Mouse (Mus musculus) B cell, adult 2 months (primary cell): ENCODE data around the gene Ip6k2.

Experiments
- DNase-seq, 2 experiments: peaks; one replicate each; pipeline ENCODE4 v3.0.0; 2022

Ip6k2 gene

DNA sequence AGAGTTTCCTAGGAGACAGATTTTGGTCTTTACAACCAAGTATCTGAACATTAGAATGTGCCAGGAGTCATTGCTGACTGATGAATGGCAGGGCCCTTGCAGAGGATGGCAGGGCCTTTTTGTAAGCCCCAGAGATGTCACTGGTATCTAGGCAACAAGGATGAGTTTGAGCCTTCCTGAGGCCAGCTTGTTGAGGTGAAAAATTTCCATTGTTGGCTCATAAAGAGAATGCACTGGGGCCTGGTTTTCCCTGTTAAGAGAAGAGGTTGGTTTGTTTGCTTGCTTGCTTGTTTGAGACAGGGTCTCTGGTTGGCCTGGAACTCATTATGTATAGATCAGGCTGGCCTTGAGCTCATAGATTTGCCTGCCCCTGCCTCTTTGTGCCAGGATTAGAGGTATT lies 1.8 kb downstream of the Ip6k2 start:
- no peak for DNase-seq

DNA sequence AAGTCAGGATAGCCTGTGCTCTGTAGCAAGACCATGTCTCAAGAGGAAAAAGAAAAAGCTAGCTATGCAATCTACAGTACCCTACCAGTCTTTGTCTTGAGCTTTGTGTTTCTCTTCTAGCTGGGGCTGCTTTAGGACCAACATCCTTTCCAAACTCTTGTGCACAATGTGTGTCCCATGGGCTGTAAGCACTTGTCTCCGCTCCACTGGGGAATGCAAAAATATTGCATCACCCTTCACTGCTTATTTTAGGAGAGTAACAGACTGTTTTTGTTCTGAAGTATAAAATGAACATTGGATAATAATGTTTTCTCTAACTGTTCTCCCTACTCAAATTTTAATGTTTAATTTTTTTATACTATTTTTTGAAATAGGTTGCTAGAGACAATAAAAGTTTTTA lies 2.9 kb downstream of the Ip6k2 start:
- no peak for DNase-seq

DNA sequence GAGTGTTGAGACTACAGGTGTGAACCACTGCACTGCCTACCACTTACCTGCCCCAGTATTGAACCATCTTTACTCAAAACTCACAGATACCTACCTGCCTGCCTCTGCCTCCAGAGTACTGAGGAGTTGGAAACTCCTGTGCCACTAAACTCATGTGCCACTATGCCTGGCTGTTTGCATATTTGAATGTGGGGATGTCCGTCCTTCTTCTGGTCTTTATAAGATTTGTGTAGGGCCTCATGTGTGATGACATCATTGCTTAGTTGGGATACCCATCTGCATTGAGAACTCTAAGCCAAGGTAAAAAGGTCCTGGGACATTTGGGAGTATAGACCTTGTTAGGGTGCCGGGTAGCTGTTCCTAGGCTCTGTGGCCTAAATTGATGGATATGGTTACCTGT lies 3.5 kb downstream of the Ip6k2 start:
- DNase-seq: no peak

DNA sequence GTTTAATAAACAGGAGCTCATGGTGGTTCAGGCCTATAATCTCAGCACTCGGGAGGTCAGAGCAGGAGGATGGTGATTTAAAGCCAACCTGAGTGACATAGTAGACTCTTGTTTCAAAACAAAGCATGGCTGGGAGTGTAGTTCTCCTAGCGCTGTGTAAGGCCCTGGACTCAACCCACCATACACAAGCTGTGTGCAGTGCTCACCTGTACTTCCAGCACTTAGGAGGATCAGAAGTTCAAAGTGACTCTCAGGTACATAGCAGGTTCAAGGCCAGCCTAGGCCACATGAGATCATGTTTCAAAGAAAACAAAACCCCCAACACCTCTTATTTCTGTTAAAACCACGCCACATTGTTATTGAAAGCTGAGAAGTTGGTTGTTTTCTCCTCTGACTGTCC lies 5.1 kb downstream of the Ip6k2 start:
- no peak for DNase-seq

DNA sequence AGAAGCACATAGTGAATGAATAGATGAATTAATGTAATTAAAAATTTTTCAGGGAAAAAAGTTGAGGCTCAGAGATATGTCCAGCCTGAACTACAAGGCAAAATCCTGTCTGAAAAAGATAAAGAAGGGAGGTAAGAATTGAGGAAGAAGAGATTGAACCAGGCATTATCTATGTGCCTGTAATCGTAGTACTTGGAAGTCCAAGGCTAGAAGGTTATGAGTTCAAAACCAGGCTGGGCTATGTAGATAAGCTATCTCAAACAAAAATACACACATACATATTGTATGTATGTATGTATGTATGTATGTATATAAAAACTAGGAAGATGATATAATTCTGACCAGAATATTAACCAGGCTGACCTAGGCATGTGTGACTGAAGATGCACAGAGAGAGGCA lies 8.7 kb downstream of the Ip6k2 start:
- no peak for DNase-seq

DNA sequence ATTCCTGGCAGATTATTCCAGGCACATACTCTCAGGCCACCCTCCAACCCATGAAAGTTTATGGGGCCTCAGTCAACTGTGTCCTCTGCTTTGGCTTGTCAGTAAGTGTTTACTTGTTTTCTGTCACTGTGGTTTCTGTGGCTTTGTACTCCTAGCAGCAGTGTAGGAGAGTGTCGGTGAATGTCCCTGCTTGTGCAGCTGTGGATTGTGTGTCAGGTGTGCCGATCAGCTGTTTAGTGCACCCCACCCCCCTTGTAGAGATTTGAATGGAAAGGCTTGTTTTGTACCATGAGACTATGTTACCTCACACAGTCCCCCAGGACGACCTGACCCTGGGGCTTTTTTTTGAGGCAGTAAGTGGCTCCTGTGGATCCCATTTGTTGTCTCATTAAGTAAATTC lies 9.1 kb downstream of the Ip6k2 start:
- DNase-seq: peak in 1 of 2 experiments; percentile 19

DNA sequence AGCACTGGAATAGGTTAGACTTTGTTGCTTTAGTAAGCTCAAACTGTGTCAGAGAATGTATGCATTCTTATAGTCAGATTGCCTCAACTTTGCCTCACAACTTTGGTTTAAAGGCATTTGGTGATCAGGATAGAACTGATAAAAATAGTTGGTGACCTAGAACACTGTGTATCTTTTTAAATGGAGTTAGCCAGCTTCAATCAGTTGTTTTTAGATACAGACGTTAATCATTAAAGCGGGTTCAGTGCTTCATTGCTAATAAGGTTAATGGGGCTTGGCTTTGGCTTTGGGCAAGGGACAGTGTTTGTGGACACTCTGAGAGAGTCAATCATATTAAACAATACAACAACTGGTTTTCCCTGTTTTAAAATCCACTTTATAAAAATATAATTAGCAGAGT lies 11.7 kb downstream of the Ip6k2 start:
- no peak for DNase-seq

DNA sequence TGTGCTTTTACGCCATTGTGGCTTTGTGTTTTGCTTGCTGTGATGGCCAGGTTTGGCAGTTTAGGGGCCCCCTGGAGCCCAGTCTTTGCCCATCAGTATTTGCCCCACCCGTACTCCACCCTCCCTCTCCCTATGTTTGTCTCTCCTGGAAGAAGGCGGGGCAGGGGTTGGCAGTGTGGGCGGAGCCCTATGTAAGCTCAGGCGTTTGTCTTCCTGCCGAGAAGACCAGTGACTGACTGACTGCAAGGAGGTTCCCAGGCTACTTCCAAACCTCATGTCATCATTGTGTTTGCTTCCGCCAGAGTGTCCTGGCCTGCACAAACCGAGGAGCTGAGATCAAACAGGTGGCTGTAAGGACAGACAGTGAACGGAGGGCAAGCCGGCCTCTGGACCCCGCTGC lies 12.2 kb downstream of the Ip6k2 start:
- DNase-seq: no peak

DNA sequence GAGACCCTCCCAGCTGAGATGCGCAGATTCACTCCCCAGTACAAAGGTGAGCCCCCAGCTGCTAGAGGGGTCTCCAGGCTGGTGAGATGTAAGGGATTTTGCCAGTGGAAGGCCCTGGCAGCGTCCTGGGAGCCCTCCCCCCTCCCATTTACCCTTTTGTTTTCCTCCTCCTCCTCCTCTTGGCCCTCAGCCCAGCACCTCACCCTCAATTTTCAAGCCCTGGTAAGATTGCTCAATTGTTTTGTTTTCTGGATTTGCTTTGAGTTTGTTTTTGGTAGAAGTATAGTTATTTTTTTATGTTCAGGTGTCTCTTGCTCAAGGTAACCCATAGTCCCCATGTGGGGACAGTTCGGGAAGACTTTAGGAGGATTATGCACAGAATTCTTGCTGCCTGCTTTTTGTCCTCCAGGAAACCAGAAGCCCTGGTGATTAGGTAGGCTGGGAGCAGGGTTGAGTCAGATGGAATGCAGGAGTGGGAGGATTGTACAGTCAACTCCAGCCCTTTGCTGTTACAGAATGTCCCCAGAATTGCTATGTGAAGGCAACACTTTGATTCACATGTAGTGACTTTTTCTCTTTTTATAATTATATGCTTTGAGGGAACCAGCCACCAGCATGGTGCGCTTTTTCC lies 12.9 kb downstream of the Ip6k2 start:
- no peak for DNase-seq

DNA sequence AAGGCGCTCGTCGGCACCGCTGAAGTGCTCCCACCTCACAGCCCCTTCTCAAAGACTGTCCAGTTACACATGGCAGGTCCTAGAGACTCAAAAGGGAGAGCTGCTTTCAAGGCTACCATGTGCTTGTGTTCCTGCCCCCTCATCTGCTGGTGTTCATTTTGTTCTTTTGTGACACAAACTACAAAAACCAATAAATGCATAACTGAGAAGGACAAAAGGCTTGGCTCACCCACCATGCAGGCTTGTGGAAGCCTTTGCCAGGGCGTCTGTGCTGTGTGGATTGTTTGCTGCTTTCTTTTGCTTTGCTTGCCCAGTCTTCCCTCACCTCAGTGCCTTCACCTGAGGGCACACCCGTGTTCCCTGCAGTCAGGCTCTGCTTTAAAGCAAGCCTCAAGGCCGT lies 13.9 kb downstream of the Ip6k2 start:
- no peak for DNase-seq

DNA sequence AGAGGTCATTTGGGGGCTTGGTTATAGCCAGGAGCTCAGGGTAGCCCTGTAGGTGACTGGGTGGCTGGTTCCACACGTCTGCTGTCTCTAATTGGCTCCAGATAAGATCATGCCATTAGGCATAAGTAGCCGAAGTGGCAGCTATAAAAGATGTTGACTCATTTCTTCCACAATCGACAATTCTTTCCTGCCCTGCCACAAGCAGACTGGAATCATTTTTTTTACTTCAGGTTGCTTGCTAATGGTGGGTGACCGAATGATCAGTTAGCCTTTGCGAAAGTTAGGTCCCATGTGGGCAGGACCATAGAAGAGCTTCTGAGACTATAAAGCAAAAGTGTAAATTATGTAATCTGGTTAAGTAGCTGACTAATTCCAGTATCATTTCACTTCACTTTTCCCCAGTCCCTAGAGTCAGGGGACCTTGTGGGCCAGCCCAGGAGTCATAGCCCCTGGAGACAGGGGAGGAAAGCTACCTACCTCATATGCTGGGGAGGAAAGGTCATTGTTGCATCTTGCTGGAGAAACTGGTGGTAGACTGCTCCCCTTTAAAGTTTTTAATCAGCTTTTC lies 15.0 kb downstream of the Ip6k2 start:
- DNase-seq: no peak

DNA sequence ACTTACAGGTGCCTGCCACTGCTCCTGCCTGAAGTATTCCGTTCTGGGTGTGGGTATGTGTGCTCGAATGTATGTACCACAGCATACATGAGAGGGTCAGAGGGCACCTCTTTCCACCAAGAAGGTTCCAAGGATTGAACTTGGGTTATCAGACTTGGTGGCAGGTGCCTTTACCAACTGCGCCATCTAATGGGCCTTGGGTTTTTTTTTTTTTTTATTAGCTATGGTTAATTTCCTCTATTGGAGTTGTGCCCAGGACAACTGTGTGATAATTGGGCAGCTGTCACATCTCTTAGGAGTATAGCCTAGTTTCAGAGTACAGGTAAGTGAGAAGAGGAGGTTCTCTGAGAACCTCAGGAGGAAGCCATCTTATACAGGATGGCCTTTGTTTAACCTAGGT lies 16.0 kb downstream of the Ip6k2 start:
- DNase-seq: no peak

DNA sequence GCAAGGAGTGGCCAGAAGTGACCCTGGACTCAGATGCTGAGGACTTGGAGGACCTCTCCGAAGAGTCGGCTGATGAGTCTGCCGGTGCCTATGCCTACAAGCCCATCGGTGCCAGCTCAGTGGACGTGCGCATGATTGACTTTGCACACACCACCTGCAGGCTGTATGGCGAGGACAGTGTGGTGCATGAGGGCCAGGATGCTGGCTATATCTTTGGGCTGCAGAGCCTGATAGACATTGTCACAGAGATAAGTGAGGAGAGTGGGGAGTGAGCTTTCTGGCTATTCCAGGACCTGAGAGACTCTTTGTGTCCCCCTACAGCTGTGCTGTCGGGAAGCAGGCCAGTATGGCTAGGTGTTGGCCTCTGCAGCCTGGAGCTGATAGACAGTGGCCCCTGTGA lies 22.2 kb downstream of the Ip6k2 start:
- DNase-seq: no peak

DNA sequence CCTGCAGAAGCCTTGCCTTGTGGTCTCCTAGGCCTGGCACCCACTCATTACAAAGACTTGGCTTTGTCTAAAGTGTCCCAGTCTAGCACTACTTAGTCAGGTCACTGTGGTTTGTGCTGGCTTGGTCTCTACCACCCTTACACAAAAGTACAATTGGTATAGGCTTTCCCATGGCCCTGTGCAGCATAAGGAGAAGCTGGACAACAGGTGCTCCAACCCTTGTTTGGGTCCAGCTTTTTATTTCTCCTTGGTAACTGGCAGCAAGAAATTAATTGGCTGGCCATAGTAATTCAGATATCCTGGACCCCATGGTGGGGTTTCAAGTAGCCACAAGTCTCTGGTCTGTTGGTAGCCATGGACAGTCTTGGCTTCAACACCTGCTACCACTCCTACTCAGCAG lies 22.8 kb downstream of the Ip6k2 start:
- DNase-seq: no peak

DNA sequence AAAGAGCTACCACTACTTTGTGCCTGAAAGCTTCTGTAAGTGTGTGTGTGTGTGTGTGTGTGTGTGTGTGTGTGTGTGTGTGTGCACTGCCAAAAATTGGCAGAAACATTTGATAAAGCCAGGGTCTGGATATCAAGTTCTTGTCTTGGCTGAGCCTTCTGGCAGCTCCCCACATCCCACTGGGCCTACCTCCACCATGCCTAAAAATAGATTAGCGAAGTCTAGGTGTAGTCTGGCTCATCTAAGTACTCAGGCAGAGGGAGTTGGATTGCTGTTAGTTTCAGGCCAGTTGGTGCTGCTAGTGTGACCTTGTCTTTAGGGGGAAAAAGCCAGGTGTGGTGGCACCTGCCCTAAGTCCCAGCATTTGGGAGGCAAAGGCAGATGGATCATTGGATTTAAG lies 23.2 kb downstream of the Ip6k2 start:
- no peak for DNase-seq

DNA sequence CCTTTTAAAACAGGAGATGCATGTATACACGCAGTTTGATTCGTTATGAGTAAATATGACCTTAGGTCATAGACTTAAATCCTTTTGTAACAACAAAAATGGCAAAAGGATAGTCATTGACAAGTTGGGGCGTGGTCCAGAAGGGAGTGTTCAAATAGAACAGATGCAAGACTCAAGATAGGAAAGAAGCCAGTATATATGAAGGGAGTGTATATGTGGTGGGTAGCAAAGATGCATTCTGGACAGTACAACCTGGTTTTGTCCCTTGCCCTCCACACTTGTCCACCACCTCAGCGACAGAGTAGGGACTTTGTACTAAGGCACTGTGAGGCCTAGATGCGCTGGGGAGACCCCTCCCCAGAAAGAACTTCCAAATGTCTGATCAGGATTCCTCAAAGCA lies 24.1 kb downstream of the Ip6k2 start:
- no peak for DNase-seq

DNA sequence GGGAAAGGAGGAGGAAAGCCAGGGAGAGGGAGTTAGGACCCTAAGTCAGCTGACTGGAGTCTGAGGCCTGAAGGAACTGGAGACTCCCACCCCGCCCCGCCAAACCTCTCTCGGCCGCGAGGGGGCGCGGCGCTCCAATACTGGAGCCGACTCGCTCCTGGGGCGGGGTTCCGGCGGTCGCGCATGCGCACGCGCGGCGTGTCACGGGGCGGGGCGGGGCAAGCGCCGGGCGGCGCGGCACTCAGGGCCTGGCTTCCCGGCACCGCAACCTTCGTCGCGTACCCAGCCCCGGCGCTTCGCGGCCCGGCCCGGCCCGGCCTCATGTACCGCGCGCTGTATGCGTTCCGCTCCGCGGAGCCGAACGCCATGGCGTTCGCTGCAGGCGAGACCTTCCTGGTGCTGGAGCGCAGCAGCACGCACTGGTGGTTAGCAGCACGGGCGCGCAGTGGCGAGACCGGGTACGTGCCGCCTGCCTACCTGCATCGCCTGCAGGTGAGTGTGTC lies 24.6 kb downstream of the Ip6k2 start, which contains the start of gene Nckipsd:
Gene Nckipsd, plus strand, starts transcription at position 206 of the 503 bp plus-strand sequence.
- DNase-seq: peak; percentile 98

DNA sequence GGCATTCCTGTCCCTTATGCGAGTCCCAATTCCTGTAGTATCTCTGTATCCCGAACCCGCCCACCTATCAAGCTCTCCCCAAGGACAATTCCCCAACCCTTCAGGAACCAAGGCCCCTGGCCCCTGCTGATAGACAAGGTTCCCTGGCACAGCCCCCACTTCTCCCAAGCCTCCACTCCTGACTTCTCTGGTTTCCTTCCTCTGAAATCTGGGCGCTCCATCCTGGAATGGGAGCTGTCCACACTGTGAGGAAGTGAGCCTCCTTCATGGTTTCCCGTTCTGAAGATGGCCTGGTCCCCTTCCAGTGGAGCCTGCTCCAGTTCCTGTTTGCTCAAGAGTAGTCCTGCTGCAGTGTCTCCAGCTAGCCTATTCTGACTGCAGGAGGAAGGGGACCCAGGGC lies 25.6 kb downstream of the Ip6k2 start:
- peak; percentile 17 to 19 for DNase-seq

DNA sequence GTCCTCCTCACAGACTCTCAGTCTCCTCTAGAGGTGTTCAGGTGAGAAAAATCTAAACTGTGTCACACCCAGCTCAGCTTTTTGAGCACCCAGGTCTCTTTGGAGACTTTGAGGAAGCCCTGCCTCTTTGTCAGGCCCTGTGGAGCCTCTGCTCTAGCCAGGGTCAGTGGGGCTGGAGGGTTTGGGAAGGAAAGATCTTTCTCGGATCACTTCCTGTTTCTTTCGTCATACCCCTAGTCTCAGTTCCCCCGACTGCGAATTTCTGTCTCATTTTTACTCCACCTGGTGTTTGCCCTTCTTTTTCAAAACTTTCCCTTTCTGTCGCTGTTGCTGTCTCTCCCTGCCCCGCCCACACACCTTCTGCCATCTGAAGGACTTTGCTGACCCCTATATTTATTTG lies 26.1 kb downstream of the Ip6k2 start:
- DNase-seq: peak; percentile 39 to 41

DNA sequence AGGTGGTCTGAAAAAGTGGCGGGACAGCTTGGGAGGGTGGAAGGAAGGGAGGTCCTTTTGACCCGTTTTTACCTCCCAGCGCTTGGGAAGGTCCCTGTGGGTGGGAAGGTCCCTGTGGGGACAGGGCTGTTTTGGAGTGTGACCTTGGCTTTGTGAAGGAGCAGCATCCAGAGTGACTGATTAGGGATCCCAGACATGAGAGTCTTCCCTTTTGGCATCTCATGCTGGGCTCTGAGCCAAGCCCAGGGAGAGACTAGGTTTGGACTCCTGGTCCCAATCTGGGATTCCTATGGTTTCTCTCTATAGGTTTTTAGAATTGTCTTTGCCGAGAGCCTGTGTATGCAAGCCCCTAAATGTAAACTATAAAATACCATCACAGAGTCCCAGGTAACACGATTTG lies 26.9 kb downstream of the Ip6k2 start:
- no peak for DNase-seq

DNA sequence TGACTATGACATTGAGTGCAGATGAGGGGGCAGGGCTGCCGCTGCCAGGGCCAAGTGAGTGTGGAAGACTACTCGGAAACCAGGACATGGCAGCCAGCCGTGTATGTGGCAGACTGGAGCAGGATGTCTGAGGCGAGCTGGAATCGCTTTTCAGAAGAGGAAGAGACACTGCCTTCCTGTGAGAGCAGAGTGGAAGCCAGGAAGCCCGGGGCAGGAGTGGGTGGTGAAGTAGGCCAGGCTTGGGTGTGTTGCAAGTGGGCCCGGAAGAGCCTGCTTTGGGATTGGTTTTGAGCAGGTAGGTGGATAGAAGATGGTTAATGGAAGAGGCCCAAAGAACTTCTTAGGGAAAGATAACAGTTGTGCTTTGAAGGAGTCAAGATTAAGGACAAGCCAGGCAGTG lies 32.0 kb downstream of the Ip6k2 start:
- no peak for DNase-seq

DNA sequence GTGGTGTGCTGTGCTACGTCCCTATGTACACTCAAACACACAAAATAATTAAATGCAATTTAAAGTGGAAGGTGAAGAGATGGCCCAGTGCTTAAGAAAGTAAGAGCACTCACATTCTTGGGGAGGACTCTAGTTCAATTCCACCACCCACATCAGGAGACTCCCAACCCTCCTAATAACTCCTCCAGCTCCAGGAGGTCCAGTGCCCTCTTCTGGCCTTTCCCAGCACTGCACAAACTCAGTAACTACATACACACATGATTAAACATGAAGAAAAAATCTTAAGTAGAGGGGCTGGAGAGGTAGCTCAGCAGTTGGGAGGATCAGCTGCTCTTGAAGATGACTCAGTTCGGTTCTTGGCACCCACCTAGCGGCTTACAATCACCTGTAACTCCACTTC lies 35.9 kb downstream of the Ip6k2 start:
- peak; percentile 55 to 57 for DNase-seq

DNA sequence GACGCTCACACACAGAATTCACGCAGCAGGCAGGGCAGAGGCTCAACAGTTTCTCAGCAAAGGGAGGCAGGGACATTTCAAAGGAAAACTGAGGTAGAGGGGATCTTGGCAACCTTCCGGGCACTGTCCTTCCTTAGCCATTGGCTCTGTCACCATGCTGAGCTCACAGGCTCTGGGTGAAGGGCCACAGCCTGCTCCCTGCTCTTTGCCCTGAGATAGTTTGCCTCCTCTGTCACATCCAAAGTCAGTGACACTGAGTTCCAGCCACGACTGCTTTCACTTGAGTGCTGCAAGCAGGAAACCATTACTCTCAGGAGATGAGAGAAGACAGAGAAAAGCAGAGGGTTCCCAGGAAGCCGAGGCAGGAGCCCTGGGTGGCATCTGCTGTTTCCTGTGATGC lies 36.5 kb downstream of the Ip6k2 start:
- DNase-seq: no peak

DNA sequence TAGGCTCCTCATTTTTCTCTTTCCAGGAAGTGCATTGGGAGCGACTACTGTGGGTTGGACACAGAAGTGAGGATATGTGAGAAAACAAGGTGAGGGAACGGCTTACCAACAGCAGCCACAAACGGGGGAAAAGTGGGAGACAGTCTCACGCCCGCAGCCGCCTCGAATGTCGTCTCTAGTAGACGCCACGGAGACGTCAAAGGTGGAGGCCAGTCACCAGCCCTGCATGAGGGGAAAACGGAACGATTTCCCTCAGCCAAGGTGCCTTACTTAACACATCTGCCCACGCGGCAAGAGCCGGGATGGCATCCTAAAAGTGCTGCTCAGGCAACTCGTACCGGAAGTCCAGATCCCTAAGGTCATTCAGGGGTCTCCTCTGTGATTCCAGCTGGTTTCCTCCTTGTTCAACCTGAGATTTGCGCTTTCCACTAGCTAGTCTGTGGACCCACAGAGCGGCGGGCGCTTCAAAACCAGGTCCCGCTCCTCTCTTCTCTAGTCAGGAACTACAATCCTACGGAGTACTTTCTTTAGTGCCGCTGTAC lies 40.6 kb downstream of the Ip6k2 start:
- no peak for DNase-seq
